Mouse (Mus musculus): ENCODE results near the gene Rln3. TPM values are rescaled to one million over a fixed set of nuclear protein-coding genes. Genes with fewer than 3 reads are reported as not detected.

The Rln3 gene
- polyA plus RNA-seq, 1 experiment from 2014 or later = not detected

- Histone ChIP-seq H3K27ac (ENCODE audit: low read length) (no peak overlapping the region), H3K4me2 (replicated peaks; ENCODE audit: low read depth, low read length) (no peak overlapping the region), H3K4me3 (ENCODE audit: low read length) (no peak overlapping the region), H3K4me1 (ENCODE audit: insufficient read depth, low read length) (peaks cover 34% of the 10 kb centered on the region), H3K9me3 (ENCODE audit: low read length) (no peaks in the 10 kb centered on the region), H3K27me3 (ENCODE audit: insufficient read depth, low read length) (no peaks in the 10 kb centered on the region), H3K9ac (replicated peaks; ENCODE audit: low read length) (no peak overlapping the region), H3K36me3 (ENCODE audit: insufficient read depth, low read length) (peaks cover 18% of the 10 kb centered on the region)
- no peak for ATAC-seq (ENCODE audit: low FRiP score, low TSS enrichment)
- 65% methylated on average over 12 of the region's 12 CpGs for WGBS
These were observed 41.7 kb downstream of the Rln3 start for GRCm38 (mm10) chr8:84002957-84003611.

GRCm38 (mm10) chr8:84001281-84002000 lies 43.4 kb downstream of the Rln3 start, which contains the start of gene 1700067K01Rik:
Gene 1700067K01Rik (plus strand): TSS chr8:84001502.
- Histone ChIP-seq H3K27me3 (ENCODE audit: insufficient read depth, low read length) (no peaks in the 10 kb centered on the region), H3K4me2 (replicated peaks; ENCODE audit: low read depth, low read length) (peak within 1 kb of the TSS; percentile 28), H3K27ac (ENCODE audit: low read length) (no peak within 1 kb of the TSS), H3K36me3 (ENCODE audit: insufficient read depth, low read length) (peaks cover 18% of the 10 kb centered on the region), H3K9ac (replicated peaks; ENCODE audit: low read length) (0 out of 2 replicates have a peak within 1 kb of the TSS, but pooled peaks have one; percentile 1), H3K4me1 (ENCODE audit: insufficient read depth, low read length) (peaks cover 34% of the 10 kb centered on the region), H3K9me3 (ENCODE audit: low read length) (no peaks in the 10 kb centered on the region), H3K4me3 (ENCODE audit: low read length) (no peak within 1 kb of the TSS)
- no peak for ATAC-seq (ENCODE audit: low FRiP score, low TSS enrichment)
- WGBS = 33% methylated on average over 61 of the region's 61 CpGs

DNA sequence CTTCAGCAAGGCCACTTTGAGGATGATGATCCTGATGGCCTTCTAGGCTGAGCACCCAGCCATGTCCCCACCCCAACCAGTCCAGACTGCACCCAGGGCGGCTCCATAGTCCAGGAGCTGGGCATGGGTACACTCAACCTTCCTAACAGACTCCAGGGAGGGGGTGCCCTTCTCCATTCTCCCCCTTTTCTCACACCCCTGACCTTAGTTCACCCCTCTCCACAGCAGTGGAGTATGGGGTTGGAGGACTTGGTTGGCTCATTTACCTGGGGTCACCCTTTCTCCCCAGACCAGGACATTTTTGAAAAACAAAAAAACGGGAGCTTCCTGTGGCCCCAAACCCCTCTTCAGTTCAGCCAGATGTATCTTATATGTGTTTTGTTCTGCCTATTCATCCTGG lies 45.0 kb downstream of the Rln3 start:
- Histone ChIP-seq H3K27ac (ENCODE audit: low read length) (no peak overlapping the region), H3K36me3 (ENCODE audit: insufficient read depth, low read length) (peaks cover 21% of the 10 kb centered on the region), H3K4me2 (replicated peaks; ENCODE audit: low read depth, low read length) (no peak overlapping the region), H3K4me3 (ENCODE audit: low read length) (no peak overlapping the region), H3K9ac (replicated peaks; ENCODE audit: low read length) (no peak overlapping the region), H3K9me3 (ENCODE audit: low read length) (no peaks in the 10 kb centered on the region), H3K4me1 (ENCODE audit: insufficient read depth, low read length) (peaks cover 36% of the 10 kb centered on the region), H3K27me3 (ENCODE audit: insufficient read depth, low read length) (no peaks in the 10 kb centered on the region)
- 90% methylated on average over 2 of the region's 2 CpGs for WGBS
- ATAC-seq (ENCODE audit: low FRiP score, low TSS enrichment) = no peak

DNA sequence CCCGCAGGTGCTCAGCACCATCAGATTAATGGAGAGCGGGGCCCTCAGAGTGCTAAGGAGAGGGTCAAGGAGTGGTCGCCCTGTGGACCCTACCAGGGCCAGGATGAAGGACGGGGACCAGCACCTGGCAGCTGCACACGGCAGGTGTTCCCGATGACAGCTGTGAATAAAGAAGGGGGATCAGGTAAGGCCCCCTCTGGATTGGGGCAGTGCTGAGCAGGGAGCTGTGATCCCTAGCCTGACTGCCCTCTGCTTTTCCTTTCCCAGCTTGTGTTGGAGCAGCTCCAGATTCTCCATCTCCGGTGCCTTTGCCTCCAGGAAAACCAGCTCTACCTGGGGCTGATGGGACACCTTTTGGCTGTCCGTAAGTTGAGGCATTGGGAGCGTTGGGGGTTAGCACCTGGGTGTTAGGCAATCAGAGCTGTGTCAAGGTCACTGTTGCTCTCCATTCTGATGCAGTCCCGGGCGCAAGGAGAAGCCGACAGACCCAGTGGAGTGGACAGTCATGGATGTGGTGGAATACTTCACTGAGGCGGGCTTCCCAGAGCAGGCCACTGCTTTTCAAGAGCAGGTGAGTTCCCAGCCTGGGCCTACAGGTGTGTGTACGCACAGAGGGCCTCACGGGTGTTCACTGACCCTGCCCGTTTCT lies 45.6 kb downstream of the Rln3 start:
- Histone ChIP-seq H3K36me3 (ENCODE audit: insufficient read depth, low read length) (peaks cover 24% of the 10 kb centered on the region), H3K9ac (replicated peaks; ENCODE audit: low read length) (peak overlapping the region; percentile 88), H3K4me3 (ENCODE audit: low read length) (peak overlapping the region; percentile 78), H3K9me3 (ENCODE audit: low read length) (no peaks in the 10 kb centered on the region), H3K27me3 (ENCODE audit: insufficient read depth, low read length) (no peaks in the 10 kb centered on the region), H3K4me2 (replicated peaks; ENCODE audit: low read depth, low read length) (peak overlapping the region; percentile 83), H3K27ac (ENCODE audit: low read length) (0 out of 2 replicates have a peak overlapping the region, but pooled peaks have one; percentile 7), H3K4me1 (ENCODE audit: insufficient read depth, low read length) (peaks cover 33% of the 10 kb centered on the region)
- no peak for ATAC-seq (ENCODE audit: low FRiP score, low TSS enrichment)
- 55% methylated on average over 16 of the region's 16 CpGs for WGBS

DNA sequence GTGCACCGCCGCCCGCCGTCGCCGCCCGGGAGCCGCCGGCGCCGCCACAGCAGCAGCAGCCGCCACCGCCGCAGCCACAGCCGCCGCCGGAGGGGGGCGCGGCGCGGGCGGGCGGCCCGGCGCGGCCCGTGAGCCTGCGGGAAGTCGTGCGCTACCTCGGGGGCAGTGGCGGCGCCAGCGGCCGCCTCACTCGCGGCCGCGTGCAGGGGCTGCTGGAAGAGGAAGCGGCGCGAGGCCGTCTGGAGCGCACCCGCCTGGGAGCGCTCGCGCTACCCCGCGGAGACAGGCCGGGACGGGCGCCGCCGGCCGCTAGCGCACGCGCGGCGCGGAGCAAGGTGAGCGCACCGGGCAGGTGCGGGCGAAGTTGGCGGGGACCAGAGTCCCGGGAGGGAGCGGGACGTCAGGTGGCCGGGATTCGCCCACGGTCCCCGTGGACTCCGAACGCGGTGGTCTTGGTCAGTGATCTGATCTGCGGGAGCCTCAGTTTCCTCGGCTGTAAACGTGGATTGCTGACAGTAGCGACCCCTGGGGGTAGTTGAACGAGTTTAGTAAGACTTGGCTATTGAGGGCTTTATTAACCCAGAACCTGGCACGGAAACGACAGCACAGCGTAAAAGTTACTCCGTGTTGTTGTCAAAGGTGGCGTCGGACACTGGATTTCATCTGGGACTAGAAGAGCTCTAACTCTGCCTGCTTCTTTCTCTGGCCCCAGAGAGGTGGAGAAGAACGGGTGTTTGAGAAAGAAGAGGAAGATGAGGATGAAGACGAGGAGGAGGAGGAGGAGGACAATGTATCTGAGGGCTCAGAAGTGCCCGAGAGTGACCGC lies 46.4 kb downstream of the Rln3 start:
- H3K27ac ChIP-seq (ENCODE audit: low read length) = peak overlapping the region; percentile 97
- peaks cover 32% of the 10 kb centered on the region for H3K4me1 ChIP-seq (ENCODE audit: insufficient read depth, low read length)
- ATAC-seq (ENCODE audit: low FRiP score, low TSS enrichment) = no peak; the same call in 1 of the 2 replicates
- peak overlapping the region; percentile 88 for H3K9ac ChIP-seq (replicated peaks; ENCODE audit: low read length)
- H3K4me3 ChIP-seq (ENCODE audit: low read length) = peak overlapping the region; percentile 78
- H3K9me3 ChIP-seq (ENCODE audit: low read length) = no peaks in the 10 kb centered on the region
- no peaks in the 10 kb centered on the region for H3K27me3 ChIP-seq (ENCODE audit: insufficient read depth, low read length)
- 1% methylated on average over 65 of the region's 92 CpGs for WGBS
- peak overlapping the region; percentile 83 for H3K4me2 ChIP-seq (replicated peaks; ENCODE audit: low read depth, low read length)
- H3K36me3 ChIP-seq (ENCODE audit: insufficient read depth, low read length) = peaks cover 27% of the 10 kb centered on the region

DNA sequence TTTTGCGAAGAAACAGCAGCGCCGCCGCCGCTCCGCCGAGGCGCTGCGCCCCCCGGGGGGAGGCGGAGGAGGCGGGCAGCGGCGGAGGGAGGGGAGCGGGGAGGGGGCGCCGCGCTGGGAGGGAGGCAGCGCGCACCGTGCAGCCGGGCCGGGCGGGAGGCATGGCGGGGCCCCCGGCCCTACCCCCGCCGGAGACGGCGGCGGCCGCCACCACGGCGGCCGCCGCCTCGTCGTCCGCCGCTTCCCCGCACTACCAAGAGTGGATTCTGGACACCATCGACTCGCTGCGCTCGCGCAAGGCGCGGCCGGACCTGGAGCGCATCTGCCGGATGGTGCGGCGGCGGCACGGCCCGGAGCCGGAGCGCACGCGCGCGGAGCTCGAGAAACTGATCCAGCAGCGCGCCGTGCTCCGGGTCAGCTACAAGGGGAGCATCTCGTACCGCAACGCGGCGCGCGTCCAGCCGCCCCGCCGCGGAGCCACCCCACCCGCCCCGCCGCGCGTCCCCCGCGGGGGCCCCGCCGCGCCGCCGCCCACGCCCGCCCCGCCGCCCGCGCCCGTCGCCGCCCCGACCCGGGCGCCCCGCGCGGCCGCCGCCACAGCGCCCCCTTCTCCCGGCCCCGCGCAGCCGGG lies 47.2 kb downstream of the Rln3 start, which contains the start of gene Samd1:
Gene Samd1 (plus strand): TSS at position 162 of the 631 bp plus-strand sequence.
- H3K4me1 ChIP-seq (ENCODE audit: insufficient read depth, low read length) = peaks cover 24% of the 10 kb centered on the region
- peak within 1 kb of the TSS; percentile 88 for H3K9ac ChIP-seq (replicated peaks; ENCODE audit: low read length)
- H3K27ac ChIP-seq (ENCODE audit: low read length) = peak within 1 kb of the TSS; percentile 97
- WGBS = 0% methylated on average over 31 of the region's 112 CpGs
- H3K4me2 ChIP-seq (replicated peaks; ENCODE audit: low read depth, low read length) = peak within 1 kb of the TSS; percentile 83
- H3K9me3 ChIP-seq (ENCODE audit: low read length) = no peaks in the 10 kb centered on the region
- peak within 1 kb of the TSS; percentile 78 for H3K4me3 ChIP-seq (ENCODE audit: low read length)
- ATAC-seq (ENCODE audit: low FRiP score, low TSS enrichment) = 0 out of 2 replicates have a peak, but pooled peaks have one; percentile 7
- no peaks in the 10 kb centered on the region for H3K27me3 ChIP-seq (ENCODE audit: insufficient read depth, low read length)
- H3K36me3 ChIP-seq (ENCODE audit: insufficient read depth, low read length) = peaks cover 24% of the 10 kb centered on the region

GRCm38 (mm10) chr8:83996567-83997505 lies 48.0 kb downstream of the Rln3 start:
- H3K4me3 ChIP-seq (ENCODE audit: low read length) = peak overlapping the region; percentile 78
- 0% methylated on average over 63 of the region's 103 CpGs for WGBS
- H3K27ac ChIP-seq (ENCODE audit: low read length) = peak overlapping the region; percentile 97
- H3K36me3 ChIP-seq (ENCODE audit: insufficient read depth, low read length) = peaks cover 28% of the 10 kb centered on the region
- H3K9me3 ChIP-seq (ENCODE audit: low read length) = no peaks in the 10 kb centered on the region
- peak; percentile 84 for ATAC-seq (ENCODE audit: low FRiP score, low TSS enrichment)
- H3K4me2 ChIP-seq (replicated peaks; ENCODE audit: low read depth, low read length) = peak overlapping the region; percentile 83
- peaks cover 23% of the 10 kb centered on the region for H3K4me1 ChIP-seq (ENCODE audit: insufficient read depth, low read length)
- H3K27me3 ChIP-seq (ENCODE audit: insufficient read depth, low read length) = no peaks in the 10 kb centered on the region
- peak overlapping the region; percentile 88 for H3K9ac ChIP-seq (replicated peaks; ENCODE audit: low read length)

DNA sequence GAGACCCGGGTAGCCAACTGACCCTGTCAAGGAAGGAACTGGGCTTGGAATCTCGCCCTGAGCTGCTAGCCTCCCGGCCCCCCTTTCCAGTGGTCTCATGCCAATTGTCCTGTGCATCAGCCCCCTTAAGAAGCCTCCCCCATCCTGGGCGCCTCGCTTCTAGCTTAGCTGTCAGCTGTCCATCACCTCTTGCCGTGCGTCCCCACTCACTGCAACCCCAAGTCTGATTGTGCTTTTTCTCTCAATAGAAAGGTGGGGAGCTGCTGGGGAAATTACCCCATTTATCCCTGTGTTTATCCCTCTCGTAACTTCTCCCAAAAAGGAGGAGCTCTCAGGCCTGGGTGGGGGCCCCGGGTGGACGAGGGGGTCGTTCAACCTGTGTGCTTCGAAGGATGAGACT lies 48.8 kb downstream of the Rln3 start:
- H3K27ac ChIP-seq (ENCODE audit: low read length) = peak overlapping the region; percentile 97
- H3K36me3 ChIP-seq (ENCODE audit: insufficient read depth, low read length) = peaks cover 36% of the 10 kb centered on the region
- 17% methylated on average over 12 of the region's 12 CpGs for WGBS
- ATAC-seq (ENCODE audit: low FRiP score, low TSS enrichment) = no peak
- H3K4me2 ChIP-seq (replicated peaks; ENCODE audit: low read depth, low read length) = peak overlapping the region; percentile 83
- H3K4me3 ChIP-seq (ENCODE audit: low read length) = peak overlapping the region; percentile 78
- H3K9ac ChIP-seq (replicated peaks; ENCODE audit: low read length) = peak overlapping the region; percentile 88; the same call in 1 of the 2 replicates
- no peaks in the 10 kb centered on the region for H3K9me3 ChIP-seq (ENCODE audit: low read length)
- peaks cover 20% of the 10 kb centered on the region for H3K4me1 ChIP-seq (ENCODE audit: insufficient read depth, low read length)
- no peaks in the 10 kb centered on the region for H3K27me3 ChIP-seq (ENCODE audit: insufficient read depth, low read length)
